In genomic region chr19:25347515-25347914, GRCm38 (mm10) we compare ENCODE assay signal across 15 mouse cellular contexts.
A peak's percentile ranks its signal among the peaks of the same experiment; 100 is the strongest.
DNase-seq lines count a peak whose midpoint lies in the region; ATAC-seq and TF ChIP-seq lines count a peak whose summit lies in the region.
"Had no signal": no experiment of that assay in that cellular context is flagged by ENCODE, and none has a peak within 500 bp of the region (broad histone marks: within the 10 kb centered on the region; RNA-seq: fewer than 3 reads in every experiment).

No protein-coding gene starts in this region.

- ATAC-seq in lung, embryonic 16.5 days (ENCODE audit: low read depth): peak; percentile 30; the same call in 1 of the 2 replicates
- peak; percentile 80 for ATAC-seq in heart, embryonic 15.5 days (replicated peaks; ENCODE audit: insufficient number of reproducible peaks, insufficient read depth, low FRiP score, low read depth)
- no peak for ATAC-seq in erythroid progenitor cell, adult 5-6 weeks (replicated peaks; ENCODE audit: low FRiP score, poor library complexity, severe bottlenecking)
- no peak for ATAC-seq in frontal cortex, adult (ENCODE audit: low TSS enrichment)
- ATAC-seq: CD4-positive, CD25-positive, alpha-beta regulatory T cell, adult 4 months had no signal

- no peak overlapping the region; the same call in 1 of the 2 replicates for H3K27ac ChIP-seq in lung, embryonic 16.5 days (ENCODE audit: low read length)
- H3K27ac ChIP-seq in heart, adult 2 months: peak overlapping the region; percentile 43
- peak overlapping the region; percentile 66 for H3K27ac ChIP-seq in heart, embryonic 15.5 days
- H3K27ac ChIP-seq: forebrain, embryonic 12.5 days; neural tube, embryonic 13.5 days had no signal

- no peak overlapping the region for H3K4me2 ChIP-seq in lung, embryonic 16.5 days (ENCODE audit: low read depth, low read length)
- H3K4me2 ChIP-seq in heart, embryonic 15.5 days: no peak overlapping the region
- H3K4me2 ChIP-seq: forebrain, embryonic 12.5 days; liver, embryonic 11.5 days; neural tube, embryonic 13.5 days had no signal

- intact Hi-C loops in heart, adult 2 months (cut with DNase I): no loop called here

- H3K4me3 ChIP-seq in lung, embryonic 16.5 days (ENCODE audit: low read length): no peak overlapping the region
- no peak overlapping the region for H3K4me3 ChIP-seq in heart, adult 2 months
- H3K4me3 ChIP-seq in heart, embryonic 15.5 days: no peak overlapping the region
- H3K4me3 ChIP-seq: forebrain, embryonic 12.5 days; neural tube, embryonic 13.5 days had no signal

- no peak overlapping the region for H3K9ac ChIP-seq in lung, embryonic 16.5 days (ENCODE audit: low read length)
- no peak overlapping the region for H3K9ac ChIP-seq in heart, adult 2 months (ENCODE audit: low read depth, low read length)
- H3K9ac ChIP-seq in heart, embryonic 15.5 days: no peak overlapping the region
- H3K9ac ChIP-seq: forebrain, embryonic 12.5 days; neural tube, embryonic 13.5 days had no signal

- TF ChIP-seq EP300 in heart, adult 2 months (IDR thresholded peaks at IDR 0.05; ENCODE audit: insufficient read depth, low read depth, low read length): 0 out of 2 replicates have a peak, but pooled peaks have one; percentile 31

- no peaks in the 10 kb centered on the region for H3K36me3 ChIP-seq in lung, embryonic 16.5 days (ENCODE audit: control insufficient read depth, insufficient read depth, low read length)
- H3K36me3 ChIP-seq in heart, adult 2 months (ENCODE audit: control insufficient read depth, insufficient read depth, low read length): no peaks in the 10 kb centered on the region
- H3K36me3 ChIP-seq in heart, embryonic 15.5 days: no peaks in the 10 kb centered on the region
- H3K36me3 ChIP-seq: forebrain, embryonic 12.5 days; neural tube, embryonic 13.5 days had no signal

- 13% methylated on average over 5 of the region's 5 CpGs for WGBS in lung, embryonic 16.5 days
- WGBS in heart, adult 2 months: 26% methylated on average over 5 of the region's 5 CpGs
- 25% methylated on average over 5 of the region's 5 CpGs for WGBS in heart, embryonic 15.5 days

- H3K79me2 ChIP-seq in heart, adult 2 months (replicated peaks; ENCODE audit: control insufficient read depth, insufficient read depth, low read length): no peaks in the 10 kb centered on the region

- TF ChIP-seq POLR2A in heart, adult 2 months (IDR thresholded peaks at IDR 0.05; ENCODE audit: insufficient read depth, low read depth, low read length): no peak

- TF ChIP-seq CTCF in heart, adult 2 months (IDR thresholded peaks at IDR 0.05): no peak

- H3K9me3 ChIP-seq in lung, embryonic 16.5 days (ENCODE audit: control insufficient read depth, low read length): no peaks in the 10 kb centered on the region
- H3K9me3 ChIP-seq in heart, embryonic 15.5 days (replicated peaks): no peaks in the 10 kb centered on the region
- H3K9me3 ChIP-seq: forebrain, embryonic 12.5 days; neural tube, embryonic 13.5 days had no signal

- peaks cover under 1% of the 10 kb centered on the region for H3K27me3 ChIP-seq in lung, embryonic 16.5 days (ENCODE audit: control insufficient read depth, insufficient read depth, low read depth, low read length)
- H3K27me3 ChIP-seq in heart, adult 2 months (ENCODE audit: control insufficient read depth, insufficient read depth, low read length): no peaks in the 10 kb centered on the region
- H3K27me3 ChIP-seq in heart, embryonic 15.5 days: no peaks in the 10 kb centered on the region
- H3K27me3 ChIP-seq: forebrain, embryonic 12.5 days had no signal

- H3K4me1 ChIP-seq in lung, embryonic 16.5 days (replicated peaks; ENCODE audit: control insufficient read depth, insufficient read depth, low read length): peaks cover 20% of the 10 kb centered on the region
- peaks cover 3% of the 10 kb centered on the region for H3K4me1 ChIP-seq in heart, adult 2 months (ENCODE audit: control insufficient read depth, insufficient read depth, low read length)
- H3K4me1 ChIP-seq in heart, embryonic 15.5 days (replicated peaks): peaks cover 30% of the 10 kb centered on the region

- no peak for DNase-seq in lung, postnatal 10 days
- peak; percentile 43 to 71 for DNase-seq in heart, adult 2 months
- DNase-seq in lung, postnatal 36 days: peak; percentile 39
- no peak for DNase-seq in right cerebral cortex, adult 18-20 months
- DNase-seq: cerebellum, adult 9-10 months; kidney, adult 8-10 months; thymus, postnatal 36 days had no signal

Comparison
In these comparisons a context has a peak if more than half of its experiments do, and no peak if none do; other contexts are left out.
1. DNase-seq: peak in heart, adult 2 months (2 of 2) and lung, postnatal 36 days (single experiment); none in lung, postnatal 10 days (single experiment) and right cerebral cortex, adult 18-20 months (single experiment).
2. ATAC-seq: peak in lung, embryonic 16.5 days (single experiment) and heart, embryonic 15.5 days (single experiment); none in erythroid progenitor cell, adult 5-6 weeks (single experiment) and frontal cortex, adult (single experiment).